Mouse (Mus musculus): ENCODE data around the gene Itih4. TPM values are rescaled to one million over a fixed set of nuclear protein-coding genes. Genes with fewer than 3 reads are reported as not detected.

Itih4 gene
- polyA plus RNA-seq, 1 experiment, result 0.08 TPM

DNA sequence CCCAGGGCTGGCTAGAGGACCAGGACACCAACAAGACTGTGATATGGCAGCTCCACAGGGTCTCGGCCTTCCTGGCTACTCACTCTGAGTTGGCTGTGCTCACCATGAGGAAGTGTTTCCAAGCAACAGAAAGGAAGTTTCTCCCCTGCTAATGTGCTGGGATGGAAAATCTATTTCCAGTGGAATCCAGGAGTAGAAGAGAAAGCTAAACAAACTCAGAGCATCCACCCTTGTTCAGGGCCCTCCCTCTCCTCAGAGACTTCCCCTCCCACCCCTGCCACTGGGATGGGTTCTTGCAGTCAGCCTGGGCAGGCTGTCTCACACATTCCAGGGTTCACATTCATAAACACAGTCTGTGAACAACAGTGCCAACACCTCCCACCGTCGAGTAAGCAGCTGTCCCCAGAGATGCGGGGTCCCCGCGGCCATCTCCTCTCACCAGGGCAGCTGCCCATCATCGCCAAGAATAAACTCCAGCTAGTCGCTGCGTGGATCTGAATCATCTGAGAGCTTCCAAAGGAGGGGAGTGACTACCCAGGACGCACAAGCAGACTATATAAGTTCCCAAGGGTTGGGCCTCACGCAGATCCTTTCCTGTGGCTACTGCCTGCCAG is 7.2 kb upstream of the Itih4 start, which contains the start of gene Mustn1:
Gene Mustn1 (plus strand): TSS at position 243 of the 614 bp plus-strand sequence.
- DNase-seq (ENCODE audit: extremely low spot score in 1 of 2, low spot score in 1 of 2), result no peak

GRCm38 (mm10) chr14:30879794-30880193 is 6.5 kb upstream of the Itih4 start:
- no peak for DNase-seq (ENCODE audit: extremely low spot score in 1 of 2, low spot score in 1 of 2)

DNA sequence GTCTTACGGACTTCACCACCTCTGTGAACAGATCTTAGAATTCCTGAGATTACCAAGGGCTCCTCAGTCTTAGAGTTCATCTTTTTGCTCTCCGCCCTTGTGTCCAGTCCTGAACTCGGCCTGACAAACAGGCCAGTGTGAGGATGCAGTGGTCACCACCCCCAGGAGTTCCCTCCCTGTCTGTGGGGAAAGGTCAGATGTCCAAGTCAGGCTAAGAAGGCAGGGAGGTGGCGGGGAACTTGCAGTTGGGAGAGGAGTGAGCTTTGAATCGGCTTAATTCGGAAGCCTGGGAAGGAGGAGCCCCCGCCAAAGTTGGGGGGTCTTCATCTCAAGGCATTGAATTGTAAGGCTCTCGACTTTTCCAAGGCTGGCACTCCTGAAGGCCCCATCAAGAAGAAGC is 6.0 kb upstream of the Itih4 start:
- DNase-seq (ENCODE audit: extremely low spot score in 1 of 2, low spot score in 1 of 2), result no peak

GRCm38 (mm10) chr14:30880811-30881717 is 5.2 kb upstream of the Itih4 start:
- peak in 1 of 2 experiments; percentile 68 for DNase-seq (ENCODE audit: extremely low spot score in 1 of 2, low spot score in 1 of 2)

GRCm38 (mm10) chr14:30881718-30882108 is 4.6 kb upstream of the Itih4 start:
- DNase-seq (ENCODE audit: extremely low spot score in 1 of 2, low spot score in 1 of 2), result no peak

DNA sequence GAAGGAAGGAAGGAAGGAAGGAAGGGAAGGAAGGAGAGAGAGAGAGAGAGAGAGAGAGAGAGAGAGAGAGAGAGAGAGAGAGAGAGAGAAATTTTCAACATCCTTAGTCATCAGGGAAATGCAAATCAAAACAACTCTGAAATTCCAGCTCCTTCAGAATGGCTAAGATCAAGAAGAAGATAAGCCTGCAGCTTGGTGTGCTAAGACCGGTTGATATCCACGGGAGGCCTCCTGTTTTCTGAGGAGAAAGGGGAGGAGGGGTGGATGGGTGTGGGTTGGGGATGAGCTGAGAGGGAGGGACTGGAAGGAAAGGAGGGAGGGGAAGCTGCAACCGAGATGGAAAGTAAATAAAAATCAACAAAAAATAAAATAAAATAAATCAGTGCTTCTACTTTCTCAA is 978 bp upstream of the Itih4 start:
- no peak for DNase-seq (ENCODE audit: extremely low spot score in 1 of 2, low spot score in 1 of 2)

GRCm38 (mm10) chr14:30888271-30888732 is 2.0 kb downstream of the Itih4 start:
- no peak for DNase-seq (ENCODE audit: extremely low spot score in 1 of 2, low spot score in 1 of 2)

DNA sequence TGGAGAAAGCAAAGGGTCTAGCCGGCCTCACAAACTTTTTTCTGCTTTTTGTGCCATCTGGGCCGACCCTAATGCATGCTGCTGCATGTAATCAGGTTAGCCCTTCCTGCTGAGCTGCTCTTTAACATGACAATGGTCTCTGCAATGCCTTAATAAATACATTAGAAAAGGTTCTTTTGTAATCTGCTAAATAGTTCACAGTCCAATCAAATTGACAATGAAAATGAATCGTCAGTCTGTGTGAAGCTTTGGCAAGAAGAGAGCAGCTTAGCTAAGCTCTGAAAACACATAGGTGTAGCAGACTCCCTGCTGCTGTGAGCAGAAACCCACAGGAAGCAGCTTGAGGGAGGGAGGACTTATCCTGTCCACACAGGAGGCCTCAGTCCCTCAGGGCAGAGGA is 13.7 kb downstream of the Itih4 start:
- DNase-seq (ENCODE audit: extremely low spot score in 1 of 2, low spot score in 1 of 2), result no peak

DNA sequence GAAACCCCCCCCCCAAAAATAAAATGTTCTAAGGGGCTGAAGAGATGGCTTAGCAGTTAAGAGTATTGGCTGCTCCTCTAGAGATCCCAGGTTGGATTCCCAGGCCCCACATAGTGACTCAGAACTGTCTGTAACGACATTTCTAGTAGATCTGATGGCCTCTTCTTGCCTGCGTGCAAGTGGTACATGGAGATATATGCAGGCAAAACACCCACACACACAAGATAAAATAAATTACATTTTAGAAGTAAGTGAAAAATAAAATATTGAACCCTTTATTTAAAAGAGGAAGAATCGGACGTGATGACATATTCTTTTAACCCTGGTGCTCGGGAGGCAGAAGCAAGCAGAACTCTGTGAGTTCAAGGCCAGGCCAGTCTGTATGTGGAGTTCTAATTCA is 16.4 kb downstream of the Itih4 start:
- no peak for DNase-seq (ENCODE audit: extremely low spot score in 1 of 2, low spot score in 1 of 2)

DNA sequence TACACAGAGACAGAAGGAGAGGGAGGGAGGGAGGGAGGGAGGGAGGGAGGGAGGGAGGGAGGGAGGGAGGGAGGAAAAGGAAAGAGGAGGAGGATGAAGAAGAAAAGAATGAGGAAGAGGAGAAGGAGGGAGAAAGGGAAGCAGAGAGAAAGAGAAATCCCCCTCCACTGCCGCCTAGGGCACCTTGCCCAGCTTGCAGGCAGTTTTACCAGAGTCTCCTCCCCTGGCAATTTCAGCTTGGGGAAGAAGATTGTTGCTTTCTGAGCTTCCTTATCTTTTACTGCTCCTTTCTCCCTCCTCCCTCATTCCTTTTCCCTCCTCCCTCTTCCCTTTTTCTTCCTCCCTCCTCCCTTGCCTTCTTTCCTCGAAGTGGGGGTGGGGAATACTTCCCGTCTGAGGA is 16.8 kb downstream of the Itih4 start:
- DNase-seq (ENCODE audit: extremely low spot score in 1 of 2, low spot score in 1 of 2), result no peak

- no peak for DNase-seq (ENCODE audit: extremely low spot score in 1 of 2, low spot score in 1 of 2)
Observed at GRCm38 (mm10) chr14:30904307-30904706, 18.0 kb downstream of the Itih4 start.

- no peak for DNase-seq (ENCODE audit: extremely low spot score in 1 of 2, low spot score in 1 of 2)
Observed at GRCm38 (mm10) chr14:30906001-30906400, 19.7 kb downstream of the Itih4 start.

DNA sequence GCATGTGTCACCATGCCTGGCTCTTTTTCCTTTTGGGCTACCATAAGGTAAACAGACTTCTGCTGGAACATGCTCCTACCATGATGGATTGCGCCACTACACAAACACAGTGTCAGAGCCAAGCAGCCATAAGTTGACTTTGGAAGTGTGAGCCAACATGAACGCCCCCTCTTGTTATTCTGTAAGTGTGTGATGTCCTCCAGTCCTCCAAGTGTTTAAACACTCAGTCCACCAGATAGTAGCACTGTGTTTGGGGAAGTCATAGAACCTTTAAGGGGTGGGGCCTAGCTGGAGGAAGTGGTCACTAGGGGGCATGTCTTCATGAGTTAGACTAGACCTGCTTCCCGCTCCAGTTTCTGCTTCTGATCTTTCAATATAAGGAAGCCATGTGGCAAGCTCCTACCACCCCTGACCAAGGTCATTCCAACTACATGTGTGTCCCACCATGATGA is 21.6 kb downstream of the Itih4 start:
- DNase-seq (ENCODE audit: extremely low spot score in 1 of 2, low spot score in 1 of 2), result no peak

DNA sequence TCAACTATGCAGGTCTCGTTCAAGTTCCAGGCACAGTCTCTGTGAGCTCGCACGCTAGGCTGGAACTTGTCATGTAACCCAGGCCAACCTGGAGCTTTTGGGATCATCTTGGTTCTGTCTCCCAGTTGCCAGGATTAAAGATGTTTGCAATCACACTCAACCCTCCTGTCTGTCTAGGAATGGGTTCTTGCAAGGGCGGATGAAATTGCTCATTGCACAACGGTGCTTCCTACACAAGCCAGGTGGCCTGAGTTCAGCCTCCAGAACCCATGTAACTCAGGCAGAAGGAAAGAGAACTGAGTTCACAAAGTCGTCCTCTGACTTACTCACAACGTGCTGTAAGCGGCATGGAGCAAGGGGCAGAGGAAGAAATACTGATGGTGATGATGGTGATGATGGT is 24.9 kb downstream of the Itih4 start:
- DNase-seq (ENCODE audit: extremely low spot score in 1 of 2, low spot score in 1 of 2), result no peak

DNA sequence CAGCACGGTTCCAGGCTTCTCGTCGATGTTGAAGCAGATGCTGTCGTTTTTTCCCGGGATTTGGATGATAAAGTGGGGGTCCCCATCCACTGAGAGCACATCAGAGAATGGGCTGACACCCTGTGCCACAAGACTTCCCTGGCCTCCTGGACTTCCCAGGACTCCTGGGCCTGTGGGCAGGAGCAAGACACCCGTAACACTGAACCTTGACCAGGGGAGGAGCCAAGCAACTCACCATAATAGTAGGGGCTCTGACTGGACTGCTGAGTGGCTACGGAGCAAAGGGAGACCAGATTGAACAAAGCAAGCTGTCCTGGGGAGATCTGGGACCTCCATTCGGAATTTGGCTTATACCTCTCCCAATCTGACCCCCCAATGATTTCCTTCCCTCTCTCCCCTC is 26.4 kb downstream of the Itih4 start:
- no peak for DNase-seq (ENCODE audit: extremely low spot score in 1 of 2, low spot score in 1 of 2)

- DNase-seq (ENCODE audit: extremely low spot score in 1 of 2, low spot score in 1 of 2), result no peak
Observed at GRCm38 (mm10) chr14:30913404-30913803, 27.1 kb downstream of the Itih4 start.

DNA sequence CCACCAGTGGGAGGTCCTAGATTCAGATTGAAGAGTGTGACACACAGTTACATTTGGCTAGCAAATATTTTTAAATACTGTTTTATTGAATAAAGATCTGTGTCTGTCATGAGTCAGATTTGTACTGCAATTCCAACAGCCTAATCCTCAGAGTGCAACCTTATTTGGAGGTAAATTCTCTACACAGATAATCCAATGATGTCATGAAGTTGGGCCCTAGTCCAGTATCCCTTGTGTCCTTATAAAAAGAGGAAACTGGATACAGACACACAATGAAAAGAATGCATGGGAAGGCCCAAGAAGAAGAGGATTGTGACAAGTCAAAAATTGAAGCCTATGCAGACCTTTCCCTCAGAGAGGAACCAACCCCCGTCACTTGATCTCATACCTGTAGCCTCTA is 30.2 kb downstream of the Itih4 start:
- no peak for DNase-seq (ENCODE audit: extremely low spot score in 1 of 2, low spot score in 1 of 2)

DNA sequence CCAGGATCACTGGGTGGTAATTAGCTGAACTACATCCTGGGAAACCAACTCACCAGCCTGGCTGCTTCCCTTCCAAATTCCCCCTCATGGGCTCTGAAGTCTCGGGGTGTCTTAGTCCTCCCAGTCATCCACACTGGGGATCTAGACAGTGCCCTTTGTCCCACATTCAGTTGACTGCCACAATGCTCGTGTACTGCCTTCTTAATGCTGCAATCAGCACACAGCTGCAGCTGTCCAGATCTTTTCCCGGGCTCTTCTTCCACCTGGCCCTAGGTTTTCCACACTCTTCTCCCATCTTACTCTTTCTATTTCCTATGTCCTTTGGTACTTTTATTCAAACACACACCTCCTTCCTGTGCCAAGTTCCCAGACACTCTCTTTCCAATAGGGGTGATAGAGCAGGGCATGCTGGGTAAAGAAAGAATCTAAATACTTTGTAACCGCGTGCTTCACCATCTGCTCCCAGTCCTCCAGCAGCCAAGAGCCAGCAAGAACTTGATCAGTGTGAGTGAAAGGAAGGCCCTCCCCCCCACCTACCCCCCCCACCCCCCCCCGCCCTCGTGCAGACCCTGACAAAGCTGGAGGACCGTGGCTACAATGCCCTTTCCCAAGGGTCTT is 35.9 kb downstream of the Itih4 start:
- DNase-seq (ENCODE audit: extremely low spot score in 1 of 2, low spot score in 1 of 2), result peak in 1 of 2 experiments; percentile 17

GRCm38 (mm10) chr14:30923375-30924105 is 37.3 kb downstream of the Itih4 start, which contains the start of gene Itih3:
Gene Itih3, minus strand, starts transcription at chr14:30923760.
- peak; percentile 43 to 44 for DNase-seq (ENCODE audit: extremely low spot score in 1 of 2, low spot score in 1 of 2)

DNA sequence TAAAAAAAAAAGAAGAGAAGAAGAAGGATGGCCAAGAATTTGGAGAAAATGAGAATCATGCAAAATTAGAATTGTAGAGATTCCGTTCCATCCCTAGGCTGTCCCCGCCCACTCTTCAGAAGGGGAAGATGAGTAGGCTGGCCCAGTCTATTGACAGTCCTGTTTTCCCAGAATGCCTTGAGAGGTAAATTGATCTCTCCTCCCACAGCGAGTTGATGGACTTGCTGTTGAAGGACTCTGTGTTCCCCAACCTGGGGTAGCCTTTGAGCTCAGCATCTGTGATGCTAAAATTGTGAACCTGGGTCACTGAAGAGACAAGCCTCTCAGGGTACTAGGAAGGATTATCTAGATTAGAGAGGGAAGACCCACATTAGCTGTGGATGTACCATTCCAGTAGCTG is 39.2 kb downstream of the Itih4 start:
- no peak for DNase-seq (ENCODE audit: extremely low spot score in 1 of 2, low spot score in 1 of 2)

DNA sequence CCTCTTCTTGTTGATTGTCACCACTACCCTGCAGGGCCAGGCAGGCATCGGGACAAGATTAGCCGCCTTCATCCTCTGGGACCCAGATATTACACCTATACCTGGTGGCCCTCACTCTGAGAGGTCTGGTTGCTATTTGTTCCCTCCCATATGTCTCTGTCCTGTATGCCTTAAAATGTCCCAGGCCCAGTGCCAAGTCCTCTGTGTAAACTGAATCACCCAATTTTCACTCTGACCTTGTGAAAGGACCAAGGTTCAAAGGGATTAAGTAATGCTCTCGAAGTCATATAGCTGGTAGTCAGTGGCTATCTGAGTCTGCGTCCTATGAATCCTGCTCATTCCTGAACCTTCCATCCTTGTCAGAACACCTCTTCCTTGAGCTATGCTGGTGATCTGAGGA is 44.1 kb downstream of the Itih4 start:
- no peak for DNase-seq (ENCODE audit: extremely low spot score in 1 of 2, low spot score in 1 of 2)
